Mouse (Mus musculus): ENCODE measurements around the gene Tex2. TPM values are rescaled to one million over a fixed set of nuclear protein-coding genes. Genes with fewer than 3 reads are reported as not detected.
A peak's percentile ranks its signal among the peaks of the same experiment; 100 is the strongest.
"Not testable (repeated sequence)": the region's sequence is repeated elsewhere in the genome, so short reads cannot be mapped to it uniquely, and the experiment has no call there.

Tex2 gene
- polyA plus RNA-seq, 1 experiment, result 15.1 TPM

DNA sequence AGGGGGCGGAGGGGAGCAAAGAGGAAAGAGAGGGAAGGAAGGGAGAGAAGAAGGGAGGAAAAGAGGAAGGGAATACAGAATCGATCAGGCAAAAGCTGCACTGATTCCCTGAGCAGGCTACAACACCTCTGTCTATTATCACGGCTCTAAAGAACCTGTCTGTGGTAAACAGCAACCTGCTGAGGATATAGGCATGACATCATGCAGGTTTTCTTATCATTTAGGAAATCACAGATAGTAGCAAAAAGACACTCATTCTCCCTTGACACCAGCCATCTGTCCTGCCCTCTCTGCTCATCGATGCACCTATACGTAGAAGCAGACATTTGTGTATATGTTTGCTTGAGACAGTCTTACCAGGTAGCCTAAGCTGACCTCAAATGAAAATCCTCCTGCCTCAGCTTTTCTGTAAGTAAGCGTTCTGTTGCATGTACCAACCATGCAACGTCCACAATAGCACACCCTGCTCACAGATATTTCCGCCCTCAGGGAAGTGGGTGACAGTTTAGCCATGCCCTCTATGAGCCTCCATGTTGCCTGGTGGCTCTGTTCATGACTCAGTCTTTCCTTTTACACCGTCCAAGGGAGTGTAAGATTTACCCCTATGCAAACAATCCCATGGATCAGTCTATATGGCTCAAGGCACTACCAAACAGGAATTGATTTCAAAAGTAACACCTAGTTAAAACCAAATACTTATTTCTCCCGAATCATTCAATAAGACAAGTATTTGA, 25.3 kb downstream of the Tex2 start:
- Histone ChIP-seq H3K4me1 (ENCODE audit: control insufficient read depth, insufficient read depth, low read length) (peaks cover 4% of the 10 kb centered on the region; the same call in 1 of the 2 replicates), H3K4me3 (replicated peaks; ENCODE audit: extremely low read depth, low read depth, low read length) (no peak overlapping the region)
- WGBS, result 70% methylated on average over 10 of the region's 10 CpGs
- TF ChIP-seq POLR2A (IDR thresholded peaks at IDR 0.05; ENCODE audit: borderline replicate concordance, extremely low read depth, low read depth, low read length), result no peak
- no peak for TF ChIP-seq CTCF (IDR thresholded peaks at IDR 0.05; ENCODE audit: insufficient read depth, low read length)
- no peak for DNase-seq

DNA sequence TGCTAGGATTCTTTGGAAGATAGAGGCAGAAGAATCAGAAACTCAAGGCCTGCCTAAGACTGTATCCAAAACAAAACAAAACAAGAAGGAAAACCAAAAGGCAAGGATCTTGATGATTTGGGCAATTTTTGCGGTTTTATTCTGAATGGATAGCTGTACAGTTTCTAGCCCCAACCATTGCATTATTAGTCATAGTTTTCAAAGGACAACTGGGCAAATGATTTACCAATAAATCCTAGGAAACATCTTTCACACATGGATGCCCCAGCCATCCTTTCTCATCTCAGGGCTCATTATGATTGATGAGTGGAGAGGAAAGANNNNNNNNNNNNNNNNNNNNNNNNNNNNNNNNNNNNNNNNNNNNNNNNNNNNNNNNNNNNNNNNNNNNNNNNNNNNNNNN, 29.4 kb downstream of the Tex2 start:
- TF ChIP-seq POLR2A (IDR thresholded peaks at IDR 0.05; ENCODE audit: borderline replicate concordance, extremely low read depth, low read depth, low read length) (no peak), CTCF (IDR thresholded peaks at IDR 0.05; ENCODE audit: insufficient read depth, low read length) (no peak)
- DNase-seq, result no peak
- 88% methylated on average over 1 of the region's 1 CpGs for WGBS
- Histone ChIP-seq H3K4me1 (ENCODE audit: control insufficient read depth, insufficient read depth, low read length) (peaks cover 15% of the 10 kb centered on the region), H3K4me3 (replicated peaks; ENCODE audit: extremely low read depth, low read depth, low read length) (no peak overlapping the region)

DNA sequence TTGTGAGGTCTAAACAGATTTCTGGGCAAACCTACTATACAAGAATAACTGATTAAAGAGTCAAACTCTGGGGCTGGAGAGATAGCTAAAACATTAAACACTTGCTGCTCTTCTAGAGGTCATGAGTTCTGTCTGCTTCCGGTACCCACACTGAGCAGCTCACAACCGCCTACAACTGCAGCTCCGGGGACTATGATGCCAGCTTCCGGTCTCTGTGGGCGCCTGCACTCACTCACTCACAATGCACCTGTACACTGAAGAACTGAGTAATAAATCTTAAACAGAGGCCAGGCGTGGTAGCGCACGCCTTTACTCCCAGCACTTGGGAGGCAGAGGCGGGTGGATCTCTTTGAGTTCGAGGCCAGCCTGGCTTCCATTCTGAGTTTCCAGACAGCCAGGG, 31.9 kb downstream of the Tex2 start:
- H3K4me3 ChIP-seq (replicated peaks; ENCODE audit: extremely low read depth, low read depth, low read length), result no peak overlapping the region
- H3K4me1 ChIP-seq (ENCODE audit: control insufficient read depth, insufficient read depth, low read length), result peaks cover 16% of the 10 kb centered on the region
- 88% methylated on average over 10 of the region's 10 CpGs for WGBS
- DNase-seq, result no peak
- no peak for TF ChIP-seq POLR2A (IDR thresholded peaks at IDR 0.05; ENCODE audit: borderline replicate concordance, extremely low read depth, low read depth, low read length)
- TF ChIP-seq CTCF (IDR thresholded peaks at IDR 0.05; ENCODE audit: insufficient read depth, low read length), result no peak

DNA sequence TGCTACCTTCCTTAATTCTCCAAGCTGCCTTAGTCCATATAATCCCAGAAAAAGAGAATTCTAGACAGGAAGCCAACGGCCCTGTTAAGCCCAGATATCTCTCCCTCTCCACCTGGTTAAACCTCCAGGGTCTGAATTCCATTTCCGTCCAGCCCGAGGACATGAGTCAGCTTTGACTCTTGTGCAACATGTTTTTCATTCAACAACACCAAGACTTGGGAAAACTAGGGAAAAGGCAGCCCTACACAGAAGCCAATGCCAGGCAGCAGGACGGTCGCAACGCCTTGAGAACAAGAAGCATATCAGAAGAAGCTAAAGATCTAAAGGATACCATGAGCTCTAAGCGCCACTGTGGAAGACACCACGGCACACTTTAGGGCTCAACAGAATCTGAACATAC, 32.8 kb downstream of the Tex2 start:
- 64% methylated on average over 8 of the region's 8 CpGs for WGBS
- H3K4me1 ChIP-seq (ENCODE audit: control insufficient read depth, insufficient read depth, low read length), result peaks cover 14% of the 10 kb centered on the region
- no peak overlapping the region for H3K4me3 ChIP-seq (replicated peaks; ENCODE audit: extremely low read depth, low read depth, low read length)
- DNase-seq, result no peak
- TF ChIP-seq CTCF (IDR thresholded peaks at IDR 0.05; ENCODE audit: insufficient read depth, low read length) (no peak), POLR2A (IDR thresholded peaks at IDR 0.05; ENCODE audit: borderline replicate concordance, extremely low read depth, low read depth, low read length) (peak; percentile 31; the same call in 1 of the 2 replicates)

DNA sequence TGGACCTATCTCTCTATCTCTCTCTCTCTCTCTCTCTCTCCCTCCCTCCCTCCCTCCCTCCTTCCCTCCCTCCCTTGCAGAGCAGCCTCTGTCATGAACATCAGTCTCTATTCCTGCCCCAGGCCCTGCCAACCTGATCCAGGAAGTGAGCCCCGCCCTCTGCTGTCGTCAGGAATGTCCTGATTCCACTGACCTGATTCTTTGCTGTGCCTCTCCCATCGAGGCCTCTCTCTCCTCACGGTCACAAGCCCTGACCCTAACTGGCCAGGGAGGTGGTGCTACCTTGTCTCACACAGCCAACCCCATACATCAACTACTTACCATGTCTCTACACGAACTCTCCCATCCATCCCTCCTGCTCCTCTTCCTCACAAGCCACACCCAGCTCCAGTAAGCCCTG, 33.3 kb downstream of the Tex2 start:
- WGBS, result 33% methylated on average over 5 of the region's 5 CpGs
- H3K4me3 ChIP-seq (replicated peaks; ENCODE audit: extremely low read depth, low read depth, low read length), result no peak overlapping the region
- no peak for DNase-seq
- H3K4me1 ChIP-seq (ENCODE audit: control insufficient read depth, insufficient read depth, low read length), result peaks cover 12% of the 10 kb centered on the region
- TF ChIP-seq POLR2A (IDR thresholded peaks at IDR 0.05; ENCODE audit: borderline replicate concordance, extremely low read depth, low read depth, low read length) (no peak), CTCF (IDR thresholded peaks at IDR 0.05; ENCODE audit: insufficient read depth, low read length) (no peak)

DNA sequence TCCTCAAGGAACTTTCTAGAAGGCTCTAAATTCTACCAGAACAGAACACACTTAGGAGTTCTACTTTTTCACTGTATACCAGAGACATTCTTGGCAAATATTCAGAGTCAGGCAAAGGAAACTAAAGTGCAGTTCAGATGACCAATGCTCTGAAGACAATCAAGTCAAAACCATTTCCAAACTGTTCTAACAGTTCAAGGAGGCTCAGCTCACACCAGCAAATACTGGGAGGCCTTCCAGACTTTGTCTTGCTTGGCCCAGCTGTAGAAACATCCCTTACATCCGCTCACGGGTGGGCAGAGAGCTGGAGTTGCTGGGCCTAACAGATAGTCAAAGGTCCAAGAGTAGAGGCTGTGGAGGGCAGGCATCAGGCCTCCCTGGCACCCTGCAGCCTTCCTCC, 34.1 kb downstream of the Tex2 start:
- Histone ChIP-seq H3K4me1 (ENCODE audit: control insufficient read depth, insufficient read depth, low read length) (peaks cover 12% of the 10 kb centered on the region), H3K4me3 (replicated peaks; ENCODE audit: extremely low read depth, low read depth, low read length) (no peak overlapping the region)
- TF ChIP-seq POLR2A (IDR thresholded peaks at IDR 0.05; ENCODE audit: borderline replicate concordance, extremely low read depth, low read depth, low read length), result no peak
- no peak for TF ChIP-seq CTCF (IDR thresholded peaks at IDR 0.05; ENCODE audit: insufficient read depth, low read length)
- 56% methylated on average over 2 of the region's 2 CpGs for WGBS
- DNase-seq, result no peak

DNA sequence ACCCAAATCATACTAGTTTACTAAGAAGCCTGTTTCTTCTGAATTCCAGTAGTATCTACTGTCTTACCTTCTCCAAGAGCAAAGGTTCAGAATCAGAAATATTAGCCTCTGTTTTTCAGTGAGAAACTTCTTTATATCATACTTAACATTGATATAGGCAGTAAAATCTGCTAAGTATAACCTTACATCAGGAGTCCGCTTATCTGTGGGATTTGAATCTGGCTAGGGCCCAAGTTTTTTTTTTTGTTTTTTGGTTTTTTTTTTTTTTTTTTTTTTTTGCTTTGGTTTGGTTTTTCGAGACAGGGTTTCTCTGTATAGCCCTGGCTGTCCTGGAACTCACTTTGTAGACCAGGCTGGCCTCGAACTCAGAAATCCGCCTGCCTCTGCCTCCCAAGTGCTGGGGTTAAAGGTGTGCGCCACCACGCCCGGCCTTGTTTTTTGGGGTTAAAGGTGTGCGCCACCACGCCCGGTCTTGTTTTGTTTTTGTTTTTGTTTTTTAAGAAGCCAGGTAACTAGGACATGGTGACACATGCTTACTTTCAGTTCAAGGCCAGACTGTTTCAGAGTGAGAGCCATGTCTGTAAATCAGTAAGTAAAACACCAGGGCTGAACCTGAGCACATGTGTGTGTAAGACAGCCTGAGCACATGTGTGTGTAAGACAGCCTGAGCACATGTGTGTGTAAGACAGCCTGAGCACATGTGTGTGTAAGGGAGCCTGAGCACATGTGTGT, 35.4 kb downstream of the Tex2 start:
- DNase-seq; H3K4me3 ChIP-seq (replicated peaks; ENCODE audit: extremely low read depth, low read depth, low read length): not testable (repeated sequence)
- WGBS, result 93% methylated on average over 10 of the region's 10 CpGs
- peaks cover 19% of the 10 kb centered on the region for H3K4me1 ChIP-seq (ENCODE audit: control insufficient read depth, insufficient read depth, low read length)

DNA sequence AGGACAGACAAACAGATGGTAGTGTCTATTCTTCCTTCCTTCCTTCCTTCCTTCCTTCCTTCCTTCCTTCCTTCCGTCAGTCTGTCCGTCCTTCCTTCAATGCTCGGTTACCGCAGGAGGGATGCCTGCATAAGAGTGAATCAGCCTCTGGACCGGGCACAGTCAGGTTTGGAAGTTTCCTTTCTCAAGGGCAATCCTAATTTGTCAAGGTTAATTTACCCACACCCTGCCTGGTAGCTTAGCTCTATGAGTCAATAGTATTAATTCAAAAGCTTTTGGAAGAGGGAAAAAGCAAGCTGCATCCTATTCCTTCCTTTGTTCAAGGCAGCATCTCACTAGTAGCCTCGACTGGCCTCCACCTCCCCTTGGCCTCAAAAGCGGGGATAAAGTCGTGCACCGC, 38.8 kb downstream of the Tex2 start:
- peaks cover 18% of the 10 kb centered on the region for H3K4me1 ChIP-seq (ENCODE audit: control insufficient read depth, insufficient read depth, low read length)
- H3K4me3 ChIP-seq (replicated peaks; ENCODE audit: extremely low read depth, low read depth, low read length), result no peak overlapping the region
- no peak for DNase-seq
- WGBS, result 75% methylated on average over 9 of the region's 9 CpGs
- no peak for TF ChIP-seq POLR2A (IDR thresholded peaks at IDR 0.05; ENCODE audit: borderline replicate concordance, extremely low read depth, low read depth, low read length)
- no peak for TF ChIP-seq CTCF (IDR thresholded peaks at IDR 0.05; ENCODE audit: insufficient read depth, low read length)

DNA sequence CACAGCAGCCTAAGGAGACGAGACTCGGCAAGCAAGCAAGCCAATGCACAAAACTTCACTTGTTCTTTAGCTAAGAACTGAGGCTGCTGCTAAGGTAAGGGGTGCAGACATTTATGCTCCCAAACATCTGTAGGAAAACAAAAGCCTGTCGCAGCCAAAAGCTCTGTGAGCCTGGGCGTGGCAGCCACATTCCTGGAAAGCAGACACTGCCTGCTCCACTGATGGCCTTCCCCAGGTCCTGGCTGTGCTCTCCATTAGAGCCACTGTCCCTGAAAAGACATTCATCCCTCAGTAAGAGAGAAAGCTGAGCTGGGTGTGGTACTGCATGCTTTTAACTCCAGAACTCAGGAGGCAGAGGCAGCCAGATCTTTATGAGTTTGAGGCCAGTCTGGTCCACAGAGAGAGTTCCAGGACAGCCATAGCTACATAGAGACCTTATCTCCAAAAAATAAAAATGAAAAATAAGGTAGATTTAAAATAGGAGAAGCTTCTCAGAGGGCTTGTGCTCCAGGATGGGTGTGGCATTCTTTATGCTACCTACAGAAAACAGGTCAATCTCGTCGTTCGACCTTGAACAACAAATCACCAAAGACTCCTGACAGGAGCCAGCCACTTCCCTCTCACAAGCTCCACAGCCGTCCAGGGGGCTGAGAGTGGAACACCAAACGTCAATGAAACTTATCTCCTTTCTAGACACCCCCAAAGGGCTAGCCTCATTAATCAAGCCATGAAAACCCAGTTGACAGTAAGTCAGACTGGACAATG, 39.6 kb downstream of the Tex2 start:
- 51% methylated on average over 9 of the region's 9 CpGs for WGBS
- H3K4me1 ChIP-seq (ENCODE audit: control insufficient read depth, insufficient read depth, low read length), result peaks cover 12% of the 10 kb centered on the region
- TF ChIP-seq POLR2A (IDR thresholded peaks at IDR 0.05; ENCODE audit: borderline replicate concordance, extremely low read depth, low read depth, low read length), result no peak
- TF ChIP-seq CTCF (IDR thresholded peaks at IDR 0.05; ENCODE audit: insufficient read depth, low read length), result no peak
- no peak overlapping the region for H3K4me3 ChIP-seq (replicated peaks; ENCODE audit: extremely low read depth, low read depth, low read length)
- no peak for DNase-seq

Measured in lung, adult 2 months (tissue).